Mouse (Mus musculus) megakaryocyte progenitor cell, adult 5-6 weeks (primary cell): ENCODE measurements around the gene AU040320. TPM values are rescaled to one million over a fixed set of nuclear protein-coding genes. Genes with fewer than 3 reads are reported as not detected.

Source experiments
- ATAC-seq: replicated peaks from 2 replicates; pipeline ENCODE4 v1.8.0; 2016; ENCODE audit warnings: mild to moderate bottlenecking, moderate TSS enrichment, inconsistent platforms; ENCODE audit not compliant: poor library complexity
- total RNA-seq, 2 experiments: library from RNA; stranded (forward) in 1 of 2; stranded (reverse) in 1 of 2; fragments of 157-497, 149-512 nt in 1 of 2; fragments of 200-1000 nt in 1 of 2; gene quantifications; 2 replicates each; pipeline versions ENCODE4 v1.2.3 to v1.2.4; 2015 to 2017

Gene AU040320
- total RNA-seq, 2 experiments from 2014 or later: 11.6 to 12.5 TPM

DNA sequence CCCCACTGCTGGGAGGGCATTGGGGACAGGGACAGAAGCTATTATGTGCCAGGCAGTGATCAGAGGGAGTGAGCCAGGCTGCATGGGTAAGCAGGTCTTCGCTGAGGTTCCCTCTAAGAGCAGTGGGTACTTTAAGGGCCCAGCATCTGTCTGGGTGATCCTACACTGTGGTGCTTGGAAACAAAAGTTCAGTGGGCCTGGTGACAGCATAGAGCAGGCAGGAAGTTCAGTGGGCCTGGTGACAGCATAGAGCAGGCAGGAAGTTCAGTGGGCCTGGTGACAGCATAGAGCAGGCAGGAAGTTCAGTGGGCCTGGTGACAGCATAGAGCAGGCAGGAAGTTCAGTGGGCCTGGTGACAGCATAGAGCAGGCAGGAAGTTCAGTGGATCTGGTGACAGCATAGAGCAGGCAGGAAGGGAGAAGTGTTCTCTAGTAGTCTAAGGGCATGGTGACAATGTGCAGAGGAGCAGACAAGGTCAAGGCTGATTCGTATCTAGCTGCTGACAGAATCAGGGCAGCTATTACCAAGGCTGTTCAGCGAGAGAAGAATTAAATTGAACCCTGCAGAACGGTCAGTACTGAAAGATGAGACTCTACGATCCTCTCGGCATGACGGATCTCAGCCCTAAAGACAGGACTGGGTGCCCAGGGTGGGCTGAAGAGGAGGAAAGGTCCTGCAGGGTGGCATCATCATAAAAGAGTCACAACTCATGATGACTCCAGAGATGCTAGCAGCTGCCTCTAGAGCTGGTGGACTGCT is 96.9 kb downstream of the AU040320 start:
- no peak for ATAC-seq

- no peak for ATAC-seq
Measured at GRCm38 (mm10) chr4:126850778-126851080, 97.4 kb downstream of the AU040320 start.

DNA sequence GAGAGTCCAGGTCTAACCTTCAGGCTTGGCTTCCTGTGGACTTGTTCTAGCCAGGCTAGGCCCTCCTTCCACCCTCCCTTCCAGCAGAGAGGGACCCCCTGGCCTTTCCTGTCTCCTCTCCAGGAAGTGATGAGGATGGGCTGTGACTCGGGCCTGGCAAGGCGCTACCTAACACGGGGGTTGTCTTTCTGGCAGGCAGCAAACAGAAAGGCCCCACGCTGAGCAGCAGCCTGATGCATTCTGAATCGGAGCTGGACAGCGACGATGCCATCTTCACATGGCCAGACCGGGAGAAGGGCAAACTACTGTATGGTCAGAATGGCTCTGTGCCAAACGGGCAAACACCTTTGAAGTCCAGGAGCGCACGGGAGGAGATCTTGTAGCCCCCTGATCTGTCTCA is 99.6 kb downstream of the AU040320 start:
- ATAC-seq: no peak

GRCm38 (mm10) chr4:126860268-126860986 is 107.1 kb downstream of the AU040320 start:
- no peak for ATAC-seq

DNA sequence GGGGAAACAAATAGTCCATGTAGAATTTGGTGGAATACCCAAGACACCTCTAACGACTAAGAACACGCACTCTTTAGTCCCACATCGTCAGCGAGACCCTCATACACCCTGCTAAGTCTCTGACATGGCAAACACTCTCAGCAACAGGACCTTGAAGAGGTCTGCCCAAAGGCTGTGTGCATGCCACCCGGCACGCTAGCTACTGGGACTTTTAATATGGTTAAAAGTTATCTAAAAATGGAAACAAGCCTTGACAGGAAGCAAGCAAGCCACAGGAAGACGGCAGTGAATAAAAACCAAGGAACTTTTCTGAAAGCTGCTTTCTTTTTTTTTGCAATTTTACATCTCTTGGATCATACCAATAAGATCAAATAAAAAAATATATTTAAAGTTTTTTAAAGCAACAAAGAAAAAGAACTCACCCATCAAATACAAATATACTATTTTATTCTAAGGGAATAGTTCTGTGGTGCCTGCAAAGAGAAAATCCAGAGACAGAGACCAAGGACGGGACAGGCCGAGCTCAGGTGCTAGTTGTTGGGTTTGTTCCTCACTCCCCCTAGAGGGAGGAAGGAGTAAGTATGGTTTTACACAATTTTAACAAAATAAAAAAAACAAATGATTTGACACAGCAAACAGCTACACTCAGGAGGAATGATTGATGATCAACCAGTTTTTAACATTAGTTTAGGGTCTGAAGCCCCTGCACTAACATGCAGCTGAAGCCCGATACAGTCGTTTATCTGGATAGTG is 108.3 kb downstream of the AU040320 start:
- peak; percentile 88 for ATAC-seq

GRCm38 (mm10) chr4:126868699-126869098 is 115.4 kb downstream of the AU040320 start:
- ATAC-seq: no peak

GRCm38 (mm10) chr4:126872717-126873116 is 119.4 kb downstream of the AU040320 start:
- peak; percentile 52; the same call in 1 of the 2 replicates for ATAC-seq

- ATAC-seq: no peak
Measured at GRCm38 (mm10) chr4:126879560-126880275, 126.4 kb downstream of the AU040320 start.

DNA sequence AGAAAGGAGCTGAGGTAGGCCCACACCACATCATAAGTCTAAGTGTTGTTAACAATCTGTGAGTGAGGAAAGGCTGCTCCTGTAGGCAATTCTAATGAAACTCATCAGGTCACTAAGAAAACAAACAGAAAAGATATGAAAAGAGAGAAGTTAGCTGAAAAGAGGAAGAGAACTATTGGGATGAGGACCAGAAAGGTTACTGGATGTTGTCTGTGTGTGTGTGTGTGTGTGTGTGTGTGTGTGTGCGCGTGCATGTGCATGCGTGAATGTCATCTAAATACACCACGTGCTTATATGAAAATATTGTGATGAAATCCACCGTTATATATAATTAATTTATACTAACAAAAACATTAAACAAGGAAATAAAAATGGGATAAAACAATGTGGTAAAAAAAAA is 130.3 kb downstream of the AU040320 start:
- no peak for ATAC-seq

DNA sequence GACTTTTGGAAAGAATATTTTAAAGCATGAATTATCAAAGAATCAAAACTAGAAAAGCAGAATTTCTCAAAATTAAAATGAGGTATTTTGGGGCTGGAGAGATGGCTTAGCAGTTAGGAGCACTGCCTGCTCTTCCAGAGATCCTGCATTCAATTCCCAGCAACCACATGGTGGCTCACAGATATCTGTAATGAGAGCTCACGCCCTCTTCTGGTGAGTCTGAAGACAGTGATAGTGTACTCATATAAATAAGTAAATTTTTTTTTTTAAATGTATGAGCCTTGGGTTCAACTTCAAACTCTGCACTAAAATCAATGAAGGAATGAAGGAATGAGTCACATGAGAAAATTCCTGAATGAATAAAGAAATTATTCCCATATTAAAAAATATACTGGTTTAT is 132.6 kb downstream of the AU040320 start:
- no peak for ATAC-seq

GRCm38 (mm10) chr4:126889879-126890278 is 136.5 kb downstream of the AU040320 start:
- ATAC-seq: peak; percentile 57

Other genes with a start within 250 kb of the AU040320 start
- gene Ago4, start 220.1 kb upstream of the AU040320 start, total RNA-seq (2015): 2.0 and 2.1 TPM in 2 replicates
- 3.2 and 4.9 TPM in 2 replicates for gene Ago4, start 220.1 kb upstream of the AU040320 start, total RNA-seq (2017)
- gene Clspn, start 196.6 kb upstream of the AU040320 start, total RNA-seq (2015): 32.5 and 33.7 TPM in 2 replicates
- 66.8 and 106 TPM in 2 replicates for gene Clspn, start 196.6 kb upstream of the AU040320 start, total RNA-seq (2017)
- gene 5730409E04Rik, start 143.7 kb upstream of the AU040320 start, total RNA-seq (2015): 1.3 and 1.7 TPM in 2 replicates
- gene 5730409E04Rik, start 143.7 kb upstream of the AU040320 start, total RNA-seq (2017): 2.2 and 2.3 TPM in 2 replicates
- gene Psmb2, start 75.9 kb upstream of the AU040320 start, total RNA-seq (2015): 240 and 298 TPM in 2 replicates
- gene Psmb2, start 75.9 kb upstream of the AU040320 start, total RNA-seq (2017): 112 and 159 TPM in 2 replicates
- not detected in 2 replicates for gene Tfap2e, start 17.3 kb upstream of the AU040320 start, total RNA-seq (2015)
- not detected in 2 replicates for gene Tfap2e, start 17.3 kb upstream of the AU040320 start, total RNA-seq (2017)
- 8.9 and 9.6 TPM in 2 replicates for gene Ncdn, start 106 bp upstream of the AU040320 start, total RNA-seq (2015)
- gene Ncdn, start 106 bp upstream of the AU040320 start, total RNA-seq (2017): 8.2 and 8.5 TPM in 2 replicates
- 51.9 and 70.5 TPM in 2 replicates for gene Zmym4, start 214.6 kb downstream of the AU040320 start, total RNA-seq (2015)
- 32.0 and 62.9 TPM in 2 replicates for gene Zmym4, start 214.6 kb downstream of the AU040320 start, total RNA-seq (2017)